Mouse (Mus musculus): ENCODE measurements around the gene Nup214. TPM values are rescaled to one million over a fixed set of nuclear protein-coding genes. Genes with fewer than 3 reads are reported as not detected.
A peak's percentile ranks its signal among the peaks of the same experiment; 100 is the strongest.

Nup214 gene
- polyA plus RNA-seq (2015; fragmentation: Nextera tagmentation; extraction: Ambion mirVana): 71.0 and 75.0 TPM in 2 replicates

DNA sequence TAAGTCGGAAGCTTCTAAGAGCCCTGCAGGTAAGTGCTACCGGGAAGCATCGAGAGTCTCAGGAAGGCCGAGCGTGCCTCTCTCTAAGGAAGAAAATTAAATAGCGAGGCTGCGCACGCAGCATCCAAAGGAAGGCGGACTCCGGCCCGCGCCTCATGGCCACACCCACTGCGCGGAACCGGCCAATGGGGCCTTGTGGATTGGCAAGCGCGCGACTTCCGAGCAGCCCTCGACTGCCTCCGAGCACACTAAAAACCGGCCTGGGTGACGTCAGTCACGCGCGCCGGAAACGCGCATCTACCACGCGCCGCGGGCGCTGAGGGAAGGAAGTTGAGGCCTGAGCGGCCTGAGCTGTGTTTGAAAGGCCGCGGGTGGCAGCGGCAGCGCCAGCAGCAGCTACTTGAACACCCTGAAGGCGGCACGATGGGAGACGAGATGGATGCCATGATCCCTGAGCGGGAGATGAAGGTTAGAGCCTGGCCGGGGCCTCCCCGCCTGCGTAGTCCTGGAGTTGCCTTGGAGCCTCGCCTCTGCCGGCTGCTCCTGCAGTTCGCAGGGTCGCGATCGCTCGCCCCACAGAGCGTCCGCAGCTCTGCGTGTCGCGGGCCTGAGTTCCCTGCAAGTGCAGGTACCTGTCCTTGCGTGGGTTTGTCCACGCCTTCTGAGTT is at the start of gene Nup214:
Gene Nup214, plus strand, starts transcription at position 296 of the 668 bp plus-strand sequence.
- WGBS: under 1% methylated on average over 60 of the region's 60 CpGs
- peaks cover 18% of the 10 kb centered on the region for H3K4me1 ChIP-seq
- no peaks in the 10 kb centered on the region for H3K27me3 ChIP-seq (replicated peaks)
- peak within 1 kb of the TSS; percentile 82 for H3K4me2 ChIP-seq
- peaks cover 20% of the 10 kb centered on the region for H3K36me3 ChIP-seq (replicated peaks)
- H3K9ac ChIP-seq: peak within 1 kb of the TSS; percentile 89
- ATAC-seq (replicated peaks): peak; percentile 99
- H3K9me3 ChIP-seq: no peaks in the 10 kb centered on the region
- peak within 1 kb of the TSS; percentile 77 for H3K27ac ChIP-seq
- H3K4me3 ChIP-seq: peak within 1 kb of the TSS; percentile 89

DNA sequence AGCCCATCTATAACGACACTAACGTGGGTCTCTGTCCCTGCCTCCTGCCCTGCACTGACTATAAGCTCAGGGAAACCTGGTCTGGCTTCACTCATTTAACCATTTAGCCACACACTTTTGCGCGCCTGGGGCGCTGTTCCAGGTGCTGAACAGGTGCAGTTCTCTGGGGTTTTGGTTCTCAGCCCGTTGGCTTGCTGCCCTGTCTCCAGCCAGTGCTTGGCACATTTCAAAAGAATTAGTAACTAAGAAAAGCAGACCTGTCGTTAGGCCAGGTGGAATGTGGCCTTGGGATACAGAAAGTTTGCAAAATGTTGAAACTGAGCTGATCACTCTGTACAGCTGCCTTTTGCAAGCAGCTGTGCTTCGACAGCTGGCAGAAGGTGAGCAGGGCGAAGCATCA is 49.4 kb upstream of the Nup214 start:
- H3K4me1 ChIP-seq: no peaks in the 10 kb centered on the region; the same call in 1 of the 2 replicates
- no peak overlapping the region for H3K4me3 ChIP-seq
- 33% methylated on average over 9 of the region's 9 CpGs for WGBS
- no peak for ATAC-seq (replicated peaks)
- H3K4me2 ChIP-seq: no peak overlapping the region
- no peaks in the 10 kb centered on the region for H3K9me3 ChIP-seq
- no peaks in the 10 kb centered on the region for H3K27me3 ChIP-seq (replicated peaks)
- no peak overlapping the region for H3K9ac ChIP-seq
- no peak overlapping the region for H3K27ac ChIP-seq
- H3K36me3 ChIP-seq (replicated peaks): no peaks in the 10 kb centered on the region

DNA sequence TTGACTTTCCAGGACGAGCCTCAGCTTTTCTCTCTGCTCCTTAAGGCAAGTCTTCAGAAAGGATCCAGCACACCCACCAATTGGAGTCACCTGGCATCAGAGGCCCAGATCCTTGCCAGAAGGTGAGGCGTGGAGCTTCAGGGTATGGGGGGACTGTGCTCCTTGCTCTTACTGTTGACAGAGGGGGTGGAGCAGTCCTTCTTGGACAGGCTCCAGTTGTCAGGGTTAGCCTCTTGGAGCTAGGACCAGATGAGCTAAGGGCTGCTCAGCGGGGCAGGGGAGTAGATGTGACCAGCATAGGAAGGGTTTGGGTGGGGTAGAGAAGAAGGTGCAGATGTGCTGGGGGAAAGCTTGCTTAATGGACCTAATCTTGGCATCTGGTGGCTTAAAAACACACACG is 48.3 kb upstream of the Nup214 start:
- Histone ChIP-seq H3K4me2 (no peak overlapping the region), H3K9ac (no peak overlapping the region), H3K27ac (no peak overlapping the region), H3K4me3 (no peak overlapping the region), H3K27me3 (replicated peaks) (no peaks in the 10 kb centered on the region), H3K36me3 (replicated peaks) (no peaks in the 10 kb centered on the region), H3K9me3 (no peaks in the 10 kb centered on the region), H3K4me1 (no peaks in the 10 kb centered on the region)
- ATAC-seq (replicated peaks): no peak
- 54% methylated on average over 4 of the region's 4 CpGs for WGBS

DNA sequence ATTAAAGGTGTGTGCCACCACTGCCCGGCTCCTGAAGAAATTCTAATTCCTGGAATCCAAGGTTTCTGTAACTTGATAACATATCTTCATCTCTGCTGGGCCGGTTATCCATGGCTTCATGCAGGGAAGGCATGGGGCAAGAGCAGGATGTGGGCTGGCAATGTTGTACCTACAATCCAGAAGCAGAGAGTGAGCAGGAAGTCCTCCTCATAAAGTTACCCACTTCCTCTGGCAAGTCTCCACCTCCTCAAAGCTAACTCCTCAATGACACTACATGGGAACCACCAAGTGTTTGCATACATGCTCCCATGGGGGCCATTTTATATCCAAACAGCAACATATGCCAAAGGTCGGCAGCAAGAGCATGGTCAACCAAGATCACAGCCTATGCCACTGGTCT is 44.6 kb upstream of the Nup214 start:
- H3K9ac ChIP-seq: no peak overlapping the region
- H3K27ac ChIP-seq: no peak overlapping the region
- H3K36me3 ChIP-seq (replicated peaks): no peaks in the 10 kb centered on the region
- no peaks in the 10 kb centered on the region for H3K9me3 ChIP-seq
- WGBS: 85% methylated on average over 3 of the region's 3 CpGs
- no peaks in the 10 kb centered on the region for H3K4me1 ChIP-seq
- no peak overlapping the region for H3K4me2 ChIP-seq
- H3K4me3 ChIP-seq: no peak overlapping the region
- H3K27me3 ChIP-seq (replicated peaks): no peaks in the 10 kb centered on the region
- no peak for ATAC-seq (replicated peaks)

DNA sequence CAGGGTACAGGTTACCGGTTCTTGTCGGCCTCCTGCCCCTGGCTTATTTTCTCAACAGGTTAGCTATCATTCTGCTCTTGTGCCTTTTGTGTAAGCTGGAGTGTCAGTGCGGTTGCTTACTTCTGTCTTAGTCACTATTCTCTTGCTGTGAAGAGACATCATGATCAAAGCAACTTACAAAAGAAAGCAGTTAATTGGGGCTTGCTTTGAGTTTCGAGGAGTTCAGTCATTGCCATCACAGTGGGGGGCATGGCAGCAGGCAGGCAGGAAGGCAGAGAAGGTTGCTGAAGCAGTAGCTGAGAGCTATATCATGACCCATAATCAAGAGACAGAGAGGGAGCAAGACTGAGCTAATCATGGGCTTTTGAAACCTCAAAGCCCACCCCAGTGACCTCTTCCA is 39.7 kb upstream of the Nup214 start:
- H3K36me3 ChIP-seq (replicated peaks): no peaks in the 10 kb centered on the region
- no peak overlapping the region for H3K27ac ChIP-seq
- H3K9ac ChIP-seq: no peak overlapping the region
- H3K4me1 ChIP-seq: no peaks in the 10 kb centered on the region
- H3K9me3 ChIP-seq: no peaks in the 10 kb centered on the region
- ATAC-seq (replicated peaks): no peak
- 35% methylated on average over 4 of the region's 4 CpGs for WGBS
- no peaks in the 10 kb centered on the region for H3K27me3 ChIP-seq (replicated peaks)
- H3K4me2 ChIP-seq: no peak overlapping the region
- H3K4me3 ChIP-seq: no peak overlapping the region

DNA sequence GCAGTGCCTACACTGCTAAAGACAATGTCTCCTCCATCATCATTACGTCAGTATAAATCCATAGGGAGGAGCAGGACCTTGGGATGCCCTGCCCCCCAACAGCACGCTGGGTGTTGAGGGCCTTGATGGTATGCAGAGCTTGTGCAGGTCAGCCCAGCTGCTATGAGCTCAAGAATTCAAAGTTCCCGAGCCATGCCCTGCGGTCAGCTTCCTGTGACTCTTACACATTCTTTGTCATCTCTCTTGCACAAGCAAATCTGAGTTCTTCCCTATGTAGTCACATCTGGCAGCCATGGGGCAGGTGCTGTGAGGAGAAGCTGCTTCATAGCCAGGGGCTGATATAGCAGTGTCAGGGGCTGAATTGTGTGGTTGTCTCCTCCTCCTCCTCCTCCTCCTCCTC is 39.2 kb upstream of the Nup214 start:
- H3K4me3 ChIP-seq: no peak overlapping the region
- no peak for ATAC-seq (replicated peaks)
- no peaks in the 10 kb centered on the region for H3K4me1 ChIP-seq
- H3K27me3 ChIP-seq (replicated peaks): no peaks in the 10 kb centered on the region
- H3K9ac ChIP-seq: no peak overlapping the region
- H3K9me3 ChIP-seq: no peaks in the 10 kb centered on the region
- no peak overlapping the region for H3K4me2 ChIP-seq
- no peak overlapping the region for H3K27ac ChIP-seq
- H3K36me3 ChIP-seq (replicated peaks): no peaks in the 10 kb centered on the region
- 65% methylated on average over 4 of the region's 4 CpGs for WGBS

DNA sequence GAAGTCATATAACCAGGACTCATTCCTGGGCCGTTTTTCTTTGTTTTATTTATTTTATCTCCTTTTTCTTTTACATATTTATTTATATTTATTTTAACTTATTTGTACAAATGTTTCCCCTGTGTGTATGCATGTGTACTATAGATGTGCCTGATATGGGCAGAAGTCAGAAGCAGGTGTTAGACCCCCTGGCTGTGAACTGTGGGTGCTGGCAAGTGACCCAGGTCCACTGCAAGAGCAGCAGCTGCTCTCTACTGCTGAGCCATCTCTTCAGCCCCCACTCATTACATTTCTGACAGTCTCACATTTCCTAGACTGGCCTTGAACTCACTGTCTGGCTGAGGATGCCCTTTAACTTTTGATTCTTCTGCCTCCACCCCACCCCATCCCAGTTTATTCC is 35.9 kb upstream of the Nup214 start:
- Histone ChIP-seq H3K4me2 (no peak overlapping the region), H3K36me3 (replicated peaks) (no peaks in the 10 kb centered on the region), H3K9ac (no peak overlapping the region), H3K9me3 (no peaks in the 10 kb centered on the region), H3K27ac (no peak overlapping the region), H3K27me3 (replicated peaks) (no peaks in the 10 kb centered on the region), H3K4me1 (no peaks in the 10 kb centered on the region), H3K4me3 (no peak overlapping the region)
- 88% methylated on average over 1 of the region's 1 CpGs for WGBS
- no peak for ATAC-seq (replicated peaks)

DNA sequence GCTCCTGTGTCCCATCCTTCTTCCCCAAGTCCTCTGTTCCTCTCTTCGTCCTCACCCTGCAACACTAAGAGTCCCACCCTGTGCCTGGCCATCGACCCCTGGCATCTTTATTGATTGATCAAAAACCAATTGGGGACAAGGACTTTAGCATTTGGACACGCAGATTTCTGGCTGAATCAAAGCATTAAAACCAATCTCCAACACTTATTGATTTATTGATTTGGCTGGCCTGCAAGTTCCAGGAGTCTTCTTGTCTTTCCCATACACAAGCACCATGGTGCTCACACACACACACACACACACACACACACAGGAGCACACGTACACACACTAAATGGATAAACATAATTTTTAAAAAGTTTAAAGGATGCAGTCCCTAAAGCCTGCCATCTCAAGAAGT is 31.2 kb upstream of the Nup214 start:
- H3K9me3 ChIP-seq: no peaks in the 10 kb centered on the region
- H3K9ac ChIP-seq: no peak overlapping the region
- no peak overlapping the region for H3K4me2 ChIP-seq
- 74% methylated on average over 4 of the region's 4 CpGs for WGBS
- H3K36me3 ChIP-seq (replicated peaks): no peaks in the 10 kb centered on the region
- ATAC-seq (replicated peaks): no peak
- H3K27ac ChIP-seq: no peak overlapping the region
- H3K27me3 ChIP-seq (replicated peaks): no peaks in the 10 kb centered on the region
- H3K4me3 ChIP-seq: no peak overlapping the region
- H3K4me1 ChIP-seq: no peaks in the 10 kb centered on the region

DNA sequence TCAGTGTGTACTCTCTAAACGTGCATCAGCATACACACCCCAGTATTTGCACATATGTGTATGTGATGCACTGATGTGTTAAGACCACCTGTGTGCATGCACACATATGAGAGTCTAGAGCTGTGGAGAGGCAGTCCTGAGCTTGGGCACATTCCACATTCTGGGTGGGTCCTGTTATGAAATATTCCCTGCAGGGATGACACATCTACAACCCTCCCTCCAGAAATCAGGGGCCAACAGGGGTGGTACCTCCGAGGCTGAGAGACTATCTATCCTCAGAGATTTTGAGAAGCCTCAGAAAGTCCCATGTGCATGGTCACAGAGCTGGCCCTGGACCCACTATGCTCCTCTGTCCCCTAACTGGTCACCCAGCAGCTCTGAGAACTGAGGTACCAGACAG is 28.7 kb upstream of the Nup214 start:
- H3K27ac ChIP-seq: no peak overlapping the region
- H3K9ac ChIP-seq: no peak overlapping the region
- ATAC-seq (replicated peaks): no peak
- H3K27me3 ChIP-seq (replicated peaks): peaks cover 3% of the 10 kb centered on the region; the same call in 1 of the 2 replicates
- peaks cover 11% of the 10 kb centered on the region; the same call in 1 of the 2 replicates for H3K4me1 ChIP-seq
- H3K9me3 ChIP-seq: no peaks in the 10 kb centered on the region
- no peak overlapping the region for H3K4me2 ChIP-seq
- 67% methylated on average over 2 of the region's 2 CpGs for WGBS
- H3K4me3 ChIP-seq: no peak overlapping the region
- no peaks in the 10 kb centered on the region for H3K36me3 ChIP-seq (replicated peaks)

DNA sequence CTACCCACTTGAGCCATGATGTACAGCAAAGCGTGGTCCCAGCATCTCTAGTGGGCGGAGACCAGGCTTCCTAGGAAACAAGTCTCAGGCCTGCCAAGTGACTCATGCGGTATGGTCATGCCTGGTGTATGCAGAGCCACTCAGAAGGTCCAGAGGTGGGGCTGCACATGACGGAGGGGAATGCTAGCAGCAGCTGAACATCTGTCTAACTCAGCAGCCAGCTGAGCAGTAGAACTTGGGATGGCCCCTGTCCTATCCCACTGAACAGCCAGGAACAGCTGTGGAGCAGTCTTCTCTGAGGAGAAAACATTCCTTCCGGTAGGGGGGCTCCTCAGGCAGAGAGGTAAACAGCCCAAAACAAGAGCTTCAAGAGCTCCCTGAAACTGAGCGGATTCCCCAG is 25.8 kb upstream of the Nup214 start:
- Histone ChIP-seq H3K4me2 (no peak overlapping the region), H3K4me3 (no peak overlapping the region), H3K36me3 (replicated peaks) (no peaks in the 10 kb centered on the region), H3K9ac (no peak overlapping the region), H3K4me1 (peaks cover 34% of the 10 kb centered on the region; the same call in 1 of the 2 replicates), H3K27ac (no peak overlapping the region), H3K27me3 (replicated peaks) (peaks cover 3% of the 10 kb centered on the region; the same call in 1 of the 2 replicates), H3K9me3 (no peaks in the 10 kb centered on the region)
- WGBS: 82% methylated on average over 6 of the region's 6 CpGs
- no peak for ATAC-seq (replicated peaks)

DNA sequence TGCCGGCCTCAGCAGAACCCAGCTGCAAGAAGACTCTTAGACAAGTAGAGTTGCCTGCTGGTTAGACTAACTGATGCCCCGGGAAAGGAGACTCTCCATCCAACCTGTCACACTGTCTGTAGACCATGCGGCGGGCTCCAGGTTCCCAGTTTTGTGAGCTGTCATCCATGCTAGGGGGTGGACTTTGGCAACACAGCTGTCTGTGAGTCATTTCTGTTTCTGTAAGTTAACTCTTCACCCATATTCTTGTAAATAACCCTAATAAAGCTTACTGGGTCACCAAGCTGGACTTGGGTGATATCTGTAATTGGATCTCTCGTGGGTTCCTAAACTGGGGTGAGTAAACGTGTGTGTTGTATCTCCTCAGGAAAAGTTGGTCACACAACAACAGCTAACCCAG is 25.4 kb upstream of the Nup214 start:
- no peak for ATAC-seq (replicated peaks)
- Histone ChIP-seq H3K9ac (no peak overlapping the region), H3K4me1 (peaks cover 34% of the 10 kb centered on the region; the same call in 1 of the 2 replicates), H3K36me3 (replicated peaks) (no peaks in the 10 kb centered on the region), H3K4me2 (no peak overlapping the region), H3K9me3 (no peaks in the 10 kb centered on the region), H3K27ac (no peak overlapping the region), H3K27me3 (replicated peaks) (peaks cover 3% of the 10 kb centered on the region; the same call in 1 of the 2 replicates), H3K4me3 (no peak overlapping the region)
- 72% methylated on average over 6 of the region's 6 CpGs for WGBS

DNA sequence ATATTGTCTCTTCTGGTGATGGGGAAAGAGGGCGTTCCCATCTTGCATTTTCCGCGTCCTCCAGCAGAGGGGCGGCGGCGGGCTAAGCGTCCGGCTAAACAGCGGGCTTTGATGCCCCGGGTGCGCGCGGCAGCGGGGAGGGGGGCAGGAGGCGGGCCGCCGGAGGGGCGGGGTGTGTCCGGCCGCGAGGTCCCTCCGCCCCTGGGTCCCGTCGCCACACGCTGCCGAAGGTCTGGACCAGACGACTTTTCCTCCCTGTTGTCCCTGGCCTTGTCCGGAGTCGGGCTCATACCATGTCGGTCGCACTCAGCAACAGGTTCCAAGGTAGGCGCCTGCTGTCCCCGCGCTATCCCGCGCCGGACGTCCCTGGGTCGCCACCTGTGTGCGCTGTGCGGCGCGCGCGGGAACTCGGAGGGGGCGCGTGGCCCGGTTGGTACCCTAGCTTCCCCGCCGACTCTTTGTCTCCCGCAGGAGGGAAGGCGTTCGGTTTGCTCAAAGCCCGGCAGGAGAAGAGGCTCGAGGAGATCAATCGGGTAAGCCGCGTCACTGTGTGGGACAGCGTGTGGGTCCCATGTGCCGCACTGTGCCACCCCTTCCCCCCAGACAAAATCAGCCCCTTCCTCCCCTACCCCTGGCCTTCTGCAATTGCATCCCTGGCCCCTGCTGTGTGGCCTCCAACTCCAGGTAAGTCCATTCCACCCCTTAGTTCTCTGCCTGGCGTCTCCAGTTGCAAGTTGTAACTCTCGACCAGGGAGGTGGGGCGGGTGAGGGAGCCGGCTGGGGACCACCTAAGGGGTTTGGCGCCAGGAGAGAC is 24.0 kb upstream of the Nup214 start, which contains the start of gene Aif1l:
Gene Aif1l, plus strand, starts transcription at position 82 of the 814 bp plus-strand sequence.
- peak; percentile 65 for ATAC-seq (replicated peaks)
- H3K27ac ChIP-seq: no peak within 1 kb of the TSS
- under 1% methylated on average over 66 of the region's 66 CpGs for WGBS

More for the DNA sequence above, 24.0 kb upstream of the Nup214 start, which contains the start of gene Aif1l:
- Histone ChIP-seq H3K27me3 (replicated peaks) (peaks cover 3% of the 10 kb centered on the region; the same call in 1 of the 2 replicates), H3K36me3 (replicated peaks) (no peaks in the 10 kb centered on the region), H3K4me1 (peaks cover 34% of the 10 kb centered on the region; the same call in 1 of the 2 replicates), H3K9ac (peak within 1 kb of the TSS; percentile 64), H3K9me3 (no peaks in the 10 kb centered on the region), H3K4me3 (peak within 1 kb of the TSS; percentile 64), H3K4me2 (peak within 1 kb of the TSS; percentile 97)

All from midbrain, embryonic 15.5 days (tissue).